Mouse (Mus musculus): ENCODE results near the gene Pan3. TPM values are rescaled to one million over a fixed set of nuclear protein-coding genes. Genes with fewer than 3 reads are reported as not detected.

Pan3 gene
- polyA plus RNA-seq, 1 experiment from 2014 or later, result 58.5 TPM

Other genes starting within 250 kb of the Pan3 start
- 7.4 and 9.3 TPM in 2 replicates for gene Gsx1, start 241.5 kb upstream of the Pan3 start, polyA plus RNA-seq (2015; fragmentation: Nextera tagmentation; extraction: Ambion mirVana)
- gene Pdx1, start 160.2 kb upstream of the Pan3 start, polyA plus RNA-seq (2015; fragmentation: Nextera tagmentation; extraction: Ambion mirVana), result not detected in 2 replicates
- gene Cdx2, start 122.9 kb upstream of the Pan3 start, polyA plus RNA-seq (2015; fragmentation: Nextera tagmentation; extraction: Ambion mirVana), result not detected in 2 replicates
- gene Urad, start 107.7 kb upstream of the Pan3 start, polyA plus RNA-seq (2015; fragmentation: Nextera tagmentation; extraction: Ambion mirVana), result not detected in 2 replicates
- 1.3 and 1.7 TPM in 2 replicates for gene Flt3, start 29.7 kb upstream of the Pan3 start, polyA plus RNA-seq (2015; fragmentation: Nextera tagmentation; extraction: Ambion mirVana)

Data from hindbrain, embryonic 15.5 days (tissue).